Mouse (Mus musculus): ENCODE measurements around the gene Mmel1. TPM values are rescaled to one million over a fixed set of nuclear protein-coding genes. Genes with fewer than 3 reads are reported as not detected.
A peak's percentile ranks its signal among the peaks of the same experiment; 100 is the strongest.

The Mmel1 gene
- polyA plus RNA-seq, 1 experiment from 2014 or later = 0.05 TPM

DNA sequence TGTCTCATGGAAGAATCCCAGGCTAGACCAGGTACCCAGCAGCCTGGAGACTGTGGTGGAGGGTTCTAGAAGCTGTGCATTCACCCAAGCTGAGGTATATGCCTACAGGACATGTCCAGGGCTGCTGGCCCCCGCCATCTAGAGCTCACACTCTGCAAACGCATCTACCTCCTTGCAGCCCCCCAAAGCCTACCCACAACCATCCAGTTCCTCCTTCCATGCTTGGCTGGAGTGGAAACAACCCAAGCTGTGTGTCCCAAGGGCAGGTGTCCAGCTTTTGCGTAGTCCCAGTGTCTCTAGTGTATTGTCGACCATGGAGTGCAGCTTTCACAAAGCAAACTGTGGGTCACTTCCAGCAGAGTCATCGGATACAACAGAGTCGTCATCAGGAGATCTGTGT, 2.1 kb upstream of the Mmel1 start:
- H3K9ac ChIP-seq = no peak overlapping the region
- no peak overlapping the region for H3K4me2 ChIP-seq (replicated peaks)
- no peaks in the 10 kb centered on the region for H3K36me3 ChIP-seq
- 81% methylated on average over 6 of the region's 6 CpGs for WGBS
- peaks cover 20% of the 10 kb centered on the region for H3K27me3 ChIP-seq
- no peak overlapping the region for H3K27ac ChIP-seq
- ATAC-seq (ENCODE audit: low FRiP score, low read depth) = no peak
- H3K4me1 ChIP-seq = peaks cover 19% of the 10 kb centered on the region
- H3K4me3 ChIP-seq = no peak overlapping the region
- H3K9me3 ChIP-seq = no peaks in the 10 kb centered on the region

DNA sequence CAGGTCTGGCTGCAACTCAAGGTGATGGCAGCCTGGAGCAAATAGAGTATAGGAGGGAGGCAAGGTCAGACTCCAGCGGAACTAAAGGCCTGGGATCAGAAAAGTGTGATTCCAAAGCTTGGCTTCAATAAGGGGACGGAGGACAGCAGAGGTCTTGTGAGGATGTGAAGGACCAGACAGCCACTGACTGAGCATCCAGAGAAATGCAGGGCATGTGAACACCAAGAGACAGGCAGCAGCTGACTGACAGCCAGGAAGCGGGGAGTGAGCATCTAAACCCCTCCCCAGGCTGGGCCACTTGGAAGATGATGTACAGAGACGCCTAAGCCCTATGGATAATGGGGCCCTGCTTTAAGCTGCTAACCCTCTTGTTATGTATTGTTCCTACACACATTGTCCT, 1.3 kb downstream of the Mmel1 start:
- ATAC-seq (ENCODE audit: low FRiP score, low read depth) = no peak
- Histone ChIP-seq H3K4me1 (peaks cover 6% of the 10 kb centered on the region), H3K9me3 (no peaks in the 10 kb centered on the region), H3K4me2 (replicated peaks) (no peak overlapping the region), H3K27me3 (peaks cover 20% of the 10 kb centered on the region), H3K27ac (no peak overlapping the region), H3K36me3 (no peaks in the 10 kb centered on the region), H3K9ac (no peak overlapping the region), H3K4me3 (no peak overlapping the region)
- 87% methylated on average over 4 of the region's 4 CpGs for WGBS

GRCm38 (mm10) chr4:154871757-154872251, 2.4 kb downstream of the Mmel1 start:
- Histone ChIP-seq H3K9ac (peak overlapping the region; percentile 59), H3K4me3 (peak overlapping the region; percentile 33), H3K36me3 (no peaks in the 10 kb centered on the region), H3K9me3 (no peaks in the 10 kb centered on the region), H3K27ac (no peak overlapping the region), H3K27me3 (peaks cover 29% of the 10 kb centered on the region), H3K4me2 (replicated peaks) (peak overlapping the region; percentile 59), H3K4me1 (peaks cover 6% of the 10 kb centered on the region)
- 2% methylated on average over 13 of the region's 13 CpGs for WGBS
- ATAC-seq (ENCODE audit: low FRiP score, low read depth) = peak; percentile 78

GRCm38 (mm10) chr4:154873186-154873585, 3.8 kb downstream of the Mmel1 start:
- Histone ChIP-seq H3K27me3 (peaks cover 25% of the 10 kb centered on the region), H3K4me3 (no peak overlapping the region), H3K36me3 (no peaks in the 10 kb centered on the region), H3K9ac (no peak overlapping the region), H3K9me3 (no peaks in the 10 kb centered on the region), H3K27ac (no peak overlapping the region), H3K4me2 (replicated peaks) (no peak overlapping the region), H3K4me1 (peaks cover 7% of the 10 kb centered on the region)
- no peak for ATAC-seq (ENCODE audit: low FRiP score, low read depth)
- 64% methylated on average over 6 of the region's 6 CpGs for WGBS

DNA sequence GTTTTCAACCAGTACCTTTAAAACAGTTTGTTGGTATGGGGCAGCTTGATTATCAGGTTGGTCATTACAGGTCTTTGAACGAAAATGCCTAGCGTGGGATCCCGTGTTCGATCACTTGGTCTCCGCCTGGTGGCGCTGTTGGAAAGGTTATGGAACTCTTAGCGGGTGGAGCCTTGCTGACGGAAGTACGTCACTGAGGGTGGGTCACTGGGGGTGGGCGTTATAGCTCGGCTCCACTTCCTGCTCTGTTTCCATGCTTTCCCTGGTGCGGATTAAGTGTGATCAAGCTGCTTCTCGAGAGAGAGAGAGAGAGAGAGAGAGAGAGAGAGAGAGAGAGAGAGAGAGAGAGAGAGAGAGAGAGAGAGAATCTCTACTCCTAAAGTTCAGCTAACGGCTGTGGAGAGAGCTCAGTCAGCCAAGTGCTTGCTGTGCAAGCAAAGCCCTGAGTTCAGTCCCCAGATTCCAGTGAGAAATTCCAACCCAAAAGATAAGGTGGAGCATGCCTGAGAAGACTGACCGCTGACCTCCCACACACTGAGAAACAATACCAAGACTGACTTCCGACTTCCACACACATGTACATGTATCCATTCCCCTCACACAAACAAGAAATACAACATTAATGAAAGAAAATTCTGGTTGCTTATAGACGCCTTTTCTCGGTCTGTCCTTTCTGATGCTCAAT, 8.6 kb downstream of the Mmel1 start:
- no peaks in the 10 kb centered on the region for H3K36me3 ChIP-seq
- ATAC-seq (ENCODE audit: low FRiP score, low read depth) = peak; percentile 96
- H3K27me3 ChIP-seq = peaks cover 14% of the 10 kb centered on the region; the same call in 1 of the 2 replicates
- WGBS = 12% methylated on average over 18 of the region's 18 CpGs
- H3K9ac ChIP-seq = peak overlapping the region; percentile 58
- H3K9me3 ChIP-seq = no peaks in the 10 kb centered on the region
- peak overlapping the region; percentile 73; the same call in 1 of the 2 replicates for H3K27ac ChIP-seq
- H3K4me1 ChIP-seq = peaks cover 6% of the 10 kb centered on the region; the same call in 1 of the 2 replicates
- H3K4me2 ChIP-seq (replicated peaks) = peak overlapping the region; percentile 66
- peak overlapping the region; percentile 41 for H3K4me3 ChIP-seq

GRCm38 (mm10) chr4:154880730-154881129, 11.3 kb downstream of the Mmel1 start:
- Histone ChIP-seq H3K9ac (no peak overlapping the region), H3K4me1 (peaks cover 6% of the 10 kb centered on the region; the same call in 1 of the 2 replicates), H3K36me3 (no peaks in the 10 kb centered on the region), H3K4me2 (replicated peaks) (no peak overlapping the region), H3K4me3 (no peak overlapping the region), H3K9me3 (no peaks in the 10 kb centered on the region), H3K27me3 (peaks cover 16% of the 10 kb centered on the region; the same call in 1 of the 2 replicates), H3K27ac (no peak overlapping the region)
- WGBS = 85% methylated on average over 6 of the region's 6 CpGs
- ATAC-seq (ENCODE audit: low FRiP score, low read depth) = no peak

- Histone ChIP-seq H3K4me3 (no peak overlapping the region), H3K9ac (no peak overlapping the region), H3K36me3 (no peaks in the 10 kb centered on the region), H3K4me2 (replicated peaks) (no peak overlapping the region), H3K27ac (no peak overlapping the region), H3K4me1 (peaks cover 6% of the 10 kb centered on the region; the same call in 1 of the 2 replicates), H3K9me3 (no peaks in the 10 kb centered on the region), H3K27me3 (peaks cover 7% of the 10 kb centered on the region; the same call in 1 of the 2 replicates)
- no peak for ATAC-seq (ENCODE audit: low FRiP score, low read depth)
- 19% methylated on average over 14 of the region's 14 CpGs for WGBS
Observed at GRCm38 (mm10) chr4:154882014-154882659, 12.8 kb downstream of the Mmel1 start.

- Histone ChIP-seq H3K27me3 (peaks cover 7% of the 10 kb centered on the region; the same call in 1 of the 2 replicates), H3K36me3 (no peaks in the 10 kb centered on the region), H3K4me3 (no peak overlapping the region), H3K4me1 (no peaks in the 10 kb centered on the region), H3K9ac (no peak overlapping the region), H3K27ac (no peak overlapping the region), H3K4me2 (replicated peaks) (no peak overlapping the region), H3K9me3 (no peaks in the 10 kb centered on the region)
- WGBS = 84% methylated on average over 11 of the region's 11 CpGs
- ATAC-seq (ENCODE audit: low FRiP score, low read depth) = no peak
Observed at GRCm38 (mm10) chr4:154885416-154885815, 16.0 kb downstream of the Mmel1 start.

DNA sequence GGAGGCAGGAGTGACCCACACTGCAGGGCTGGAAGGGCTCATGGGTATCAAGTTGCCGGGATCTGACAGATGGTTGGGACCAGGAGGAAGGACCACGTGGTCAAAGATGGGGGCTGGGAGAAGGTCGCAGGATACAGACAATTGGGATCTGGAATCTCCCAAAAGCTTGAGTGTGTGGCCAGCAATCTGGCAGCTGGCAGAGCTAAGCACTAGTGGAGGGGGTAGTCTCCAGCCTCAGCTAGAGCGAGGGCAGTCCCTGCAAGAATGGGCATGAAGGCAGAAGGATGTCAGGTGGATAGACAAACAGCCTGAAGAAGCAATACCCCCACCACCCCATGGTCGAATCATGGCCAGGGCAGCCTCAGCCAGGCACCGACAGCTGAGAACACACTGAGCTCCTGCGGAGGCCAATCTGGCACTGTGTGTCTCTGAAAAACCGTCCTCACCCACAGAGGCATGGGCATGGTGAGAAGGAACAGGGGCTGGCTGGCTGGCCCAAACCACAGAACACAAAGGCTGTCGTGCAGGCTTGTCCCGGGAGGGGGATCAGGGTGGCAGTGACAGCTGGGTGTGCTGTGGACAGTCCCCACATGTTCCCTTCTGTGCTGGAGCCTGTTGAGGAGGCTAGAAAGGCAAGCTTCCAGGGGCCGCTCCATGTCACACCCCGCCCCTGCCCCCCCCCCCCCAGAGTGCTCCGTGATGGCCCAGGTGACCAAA, 17.6 kb downstream of the Mmel1 start:
- no peak overlapping the region for H3K4me3 ChIP-seq
- peak; percentile 25; the same call in 1 of the 2 replicates for ATAC-seq (ENCODE audit: low FRiP score, low read depth)
- no peak overlapping the region for H3K9ac ChIP-seq
- H3K9me3 ChIP-seq = no peaks in the 10 kb centered on the region
- H3K27me3 ChIP-seq = peaks cover 4% of the 10 kb centered on the region; the same call in 1 of the 2 replicates
- WGBS = 66% methylated on average over 13 of the region's 13 CpGs
- no peaks in the 10 kb centered on the region for H3K36me3 ChIP-seq
- no peak overlapping the region for H3K27ac ChIP-seq
- H3K4me2 ChIP-seq (replicated peaks) = no peak overlapping the region
- no peaks in the 10 kb centered on the region for H3K4me1 ChIP-seq

DNA sequence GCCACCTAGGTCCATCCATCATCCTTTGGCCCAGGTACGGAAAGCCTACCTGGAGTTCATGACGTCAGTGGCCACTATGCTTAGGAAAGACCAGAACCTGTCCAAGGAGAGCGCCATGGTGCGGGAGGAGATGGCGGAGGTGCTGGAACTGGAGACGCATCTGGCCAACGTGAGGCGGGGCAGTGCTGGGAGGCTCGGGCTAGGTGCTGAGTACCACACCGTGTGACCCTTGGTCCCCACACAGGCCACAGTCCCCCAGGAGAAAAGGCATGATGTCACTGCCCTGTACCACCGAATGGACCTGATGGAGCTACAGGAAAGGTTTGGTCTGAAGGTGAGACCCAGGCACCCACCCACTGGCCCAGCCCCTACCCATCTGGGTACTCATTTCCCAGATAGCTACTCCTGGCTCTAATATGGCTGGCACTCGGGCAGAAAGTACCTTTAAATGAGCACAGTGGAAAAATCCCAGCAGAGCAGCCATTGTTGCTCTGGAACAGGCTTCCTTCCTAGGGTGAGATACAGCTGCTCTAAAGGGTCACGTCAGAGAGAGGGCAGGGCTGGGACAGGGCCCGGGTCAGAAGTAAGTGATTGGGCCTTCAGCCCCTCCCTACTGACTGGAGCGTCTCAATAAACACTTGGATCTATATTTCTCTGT, 18.3 kb downstream of the Mmel1 start:
- H3K27me3 ChIP-seq = peaks cover 4% of the 10 kb centered on the region; the same call in 1 of the 2 replicates
- WGBS = 79% methylated on average over 15 of the region's 15 CpGs
- no peaks in the 10 kb centered on the region for H3K4me1 ChIP-seq
- no peak overlapping the region for H3K9ac ChIP-seq
- H3K9me3 ChIP-seq = no peaks in the 10 kb centered on the region
- no peak overlapping the region for H3K4me3 ChIP-seq
- H3K27ac ChIP-seq = no peak overlapping the region
- no peak for ATAC-seq (ENCODE audit: low FRiP score, low read depth)
- H3K36me3 ChIP-seq = no peaks in the 10 kb centered on the region
- H3K4me2 ChIP-seq (replicated peaks) = no peak overlapping the region

GRCm38 (mm10) chr4:154890887-154891286, 21.5 kb downstream of the Mmel1 start:
- H3K9me3 ChIP-seq = no peaks in the 10 kb centered on the region
- peaks cover 2% of the 10 kb centered on the region for H3K36me3 ChIP-seq
- no peak overlapping the region for H3K4me3 ChIP-seq
- no peaks in the 10 kb centered on the region for H3K4me1 ChIP-seq
- no peak for ATAC-seq (ENCODE audit: low FRiP score, low read depth)
- H3K27me3 ChIP-seq = peaks cover 5% of the 10 kb centered on the region; the same call in 1 of the 2 replicates
- 91% methylated on average over 14 of the region's 14 CpGs for WGBS
- H3K4me2 ChIP-seq (replicated peaks) = no peak overlapping the region
- H3K9ac ChIP-seq = no peak overlapping the region
- no peak overlapping the region for H3K27ac ChIP-seq

All from limb, embryonic 13.5 days (tissue).